Mouse (Mus musculus) kidney, adult 10 weeks (tissue): ENCODE data around the gene Acot7. TPM values are rescaled to one million over a fixed set of nuclear protein-coding genes. Genes with fewer than 3 reads are reported as not detected.

ENCODE experiments used
- polyA plus RNA-seq: library from polyadenylated mRNA; stranded (reverse); fragments of 350-450 nt; fragmentation: Illumina TruSeq; extraction: RNeasy Lipid Tissue Mini Kit (QIAGEN cat#74804); gene quantifications from one replicate; pipeline ENCODE4 v1.2.3, GENCODE M21; 2014; ENCODE audit warnings: low read depth, low replicate concordance

Gene Acot7
- polyA plus RNA-seq: 2.3 TPM

DNA sequence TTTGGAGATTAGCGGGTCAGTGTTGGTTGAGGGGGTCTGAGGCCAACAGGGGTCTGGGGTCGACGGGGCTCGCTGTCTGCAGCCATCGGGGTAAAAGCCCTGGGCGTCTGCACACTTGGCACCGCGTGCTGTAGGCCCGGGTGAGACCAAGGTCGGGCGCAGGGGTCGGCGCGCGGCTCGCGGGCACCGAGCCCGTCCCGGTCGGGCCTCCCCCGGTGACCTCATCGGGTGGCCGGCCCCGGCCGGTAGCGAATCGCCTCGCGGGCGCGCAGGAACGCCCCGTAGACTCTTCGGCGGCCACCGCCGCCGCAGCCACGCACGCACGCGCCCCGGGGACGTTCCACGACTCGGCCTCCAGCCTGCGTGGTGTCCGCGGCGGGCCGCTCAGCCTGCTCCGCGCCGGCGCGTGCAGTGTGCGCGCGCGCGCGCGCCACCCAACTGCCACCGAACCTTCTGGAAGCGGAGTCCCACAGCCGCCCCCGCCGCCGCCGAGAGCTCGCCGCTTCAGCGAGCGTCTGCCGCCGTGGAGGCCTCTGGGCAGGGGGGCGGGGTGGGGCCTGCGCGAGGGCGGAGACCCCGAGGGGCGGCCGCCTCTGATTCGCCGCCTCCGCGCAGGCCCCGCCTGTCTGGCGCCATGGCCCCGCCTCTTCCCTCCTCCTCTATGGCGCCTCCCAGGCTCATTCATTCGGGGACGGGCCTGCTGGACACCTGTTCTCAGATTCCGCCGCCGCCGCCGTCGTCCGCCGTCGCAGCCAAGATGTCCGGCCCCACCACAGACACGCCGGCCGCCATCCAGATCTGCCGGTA lies at the start of gene Acot7:
TSS of gene Acot7 (plus strand) at position 598 of the 807 bp plus-strand sequence.

DNA sequence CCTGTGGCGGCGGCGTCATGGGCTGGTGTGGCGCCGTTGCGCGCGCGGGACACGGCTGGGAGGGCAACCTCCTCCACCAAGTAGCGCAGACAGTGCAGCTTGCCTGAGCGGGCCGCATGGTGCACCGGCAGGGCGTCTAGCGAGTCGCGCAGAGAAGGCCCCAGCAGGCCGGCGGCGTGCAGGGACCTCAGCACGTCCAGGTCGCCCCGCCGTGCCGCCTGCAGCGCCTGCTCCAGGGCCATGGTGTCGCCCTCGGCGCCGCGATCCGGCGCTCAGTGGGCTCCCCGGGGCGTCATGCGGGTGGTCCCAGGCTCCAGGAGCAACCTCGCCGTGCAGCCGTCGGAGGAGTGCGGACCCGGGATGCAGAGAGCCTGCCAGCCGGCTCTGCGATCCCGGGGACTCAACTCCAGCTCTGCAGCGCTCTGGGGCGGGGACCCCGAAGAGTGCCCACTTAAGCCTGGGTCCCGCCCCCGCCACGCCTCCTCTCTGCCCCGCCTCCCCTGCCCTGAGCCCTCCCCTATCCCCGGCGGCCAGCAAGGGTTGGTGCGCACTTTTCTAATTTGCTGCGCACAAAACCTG lies 25.9 kb upstream of the Acot7 start, which contains the start of gene Espn:
TSS of gene Espn (minus strand) at position 406 of the 579 bp plus-strand sequence.

GRCm38 (mm10) chr4:152158585-152159284 lies 19.2 kb upstream of the Acot7 start, which contains the start of gene Hes2:
Hes2 (plus strand) TSS chr4:152158867.

DNA sequence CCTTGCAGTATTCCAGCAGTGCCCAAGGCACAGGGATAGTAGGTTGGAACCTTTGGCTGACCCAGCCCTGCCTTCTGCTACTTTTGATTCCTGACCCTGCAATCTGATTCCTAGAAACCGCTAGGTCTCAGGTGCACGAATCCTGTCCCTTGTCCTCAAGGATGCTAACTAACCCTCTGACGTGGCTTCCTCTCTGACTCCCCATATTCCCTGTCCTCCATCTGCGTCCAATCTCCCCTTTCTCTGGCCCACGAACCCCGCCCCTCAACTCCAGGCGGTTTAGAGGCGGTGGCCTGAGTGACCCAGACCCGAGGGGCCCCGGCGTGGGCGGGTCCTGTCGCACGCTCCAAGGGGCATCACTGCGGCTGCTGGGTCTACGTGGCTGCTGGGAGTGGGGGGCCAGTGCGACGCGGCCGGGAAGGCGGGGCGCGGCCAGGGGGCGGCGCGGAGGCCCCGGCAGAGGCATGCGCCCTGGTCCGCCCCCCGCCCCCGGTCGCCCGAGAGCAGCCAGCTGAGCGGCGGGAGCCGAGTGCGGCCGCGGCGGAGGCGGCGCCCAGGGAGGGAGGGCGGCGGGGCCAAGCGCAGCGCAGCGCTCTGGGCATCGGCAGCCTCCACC lies 95.8 kb downstream of the Acot7 start, which contains the start of gene Gpr153:
TSS of gene Gpr153 (plus strand) at position 612 of the 616 bp plus-strand sequence.

DNA sequence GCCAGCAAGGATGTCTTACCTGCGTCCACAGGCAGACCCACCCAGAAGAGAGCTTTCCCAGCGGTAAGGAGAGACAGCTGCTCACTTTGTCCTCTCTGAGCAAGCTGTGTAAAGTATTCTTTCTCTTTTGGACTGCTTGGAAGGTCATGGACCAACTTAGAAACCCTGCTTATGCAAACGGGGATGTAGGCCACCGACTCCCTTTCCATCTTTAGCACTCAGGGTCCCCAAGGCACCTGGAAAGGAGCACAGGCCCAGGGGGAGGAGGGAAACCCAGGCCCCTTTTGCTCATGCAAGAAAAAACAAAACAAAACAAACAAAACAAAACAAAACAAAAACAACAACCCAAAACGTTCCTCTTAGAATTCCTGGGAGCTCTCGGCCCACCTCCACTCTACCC lies 113.6 kb downstream of the Acot7 start, which contains the start of gene Hes3:
TSS of gene Hes3 (minus strand) at position 101 of the 400 bp plus-strand sequence.

DNA sequence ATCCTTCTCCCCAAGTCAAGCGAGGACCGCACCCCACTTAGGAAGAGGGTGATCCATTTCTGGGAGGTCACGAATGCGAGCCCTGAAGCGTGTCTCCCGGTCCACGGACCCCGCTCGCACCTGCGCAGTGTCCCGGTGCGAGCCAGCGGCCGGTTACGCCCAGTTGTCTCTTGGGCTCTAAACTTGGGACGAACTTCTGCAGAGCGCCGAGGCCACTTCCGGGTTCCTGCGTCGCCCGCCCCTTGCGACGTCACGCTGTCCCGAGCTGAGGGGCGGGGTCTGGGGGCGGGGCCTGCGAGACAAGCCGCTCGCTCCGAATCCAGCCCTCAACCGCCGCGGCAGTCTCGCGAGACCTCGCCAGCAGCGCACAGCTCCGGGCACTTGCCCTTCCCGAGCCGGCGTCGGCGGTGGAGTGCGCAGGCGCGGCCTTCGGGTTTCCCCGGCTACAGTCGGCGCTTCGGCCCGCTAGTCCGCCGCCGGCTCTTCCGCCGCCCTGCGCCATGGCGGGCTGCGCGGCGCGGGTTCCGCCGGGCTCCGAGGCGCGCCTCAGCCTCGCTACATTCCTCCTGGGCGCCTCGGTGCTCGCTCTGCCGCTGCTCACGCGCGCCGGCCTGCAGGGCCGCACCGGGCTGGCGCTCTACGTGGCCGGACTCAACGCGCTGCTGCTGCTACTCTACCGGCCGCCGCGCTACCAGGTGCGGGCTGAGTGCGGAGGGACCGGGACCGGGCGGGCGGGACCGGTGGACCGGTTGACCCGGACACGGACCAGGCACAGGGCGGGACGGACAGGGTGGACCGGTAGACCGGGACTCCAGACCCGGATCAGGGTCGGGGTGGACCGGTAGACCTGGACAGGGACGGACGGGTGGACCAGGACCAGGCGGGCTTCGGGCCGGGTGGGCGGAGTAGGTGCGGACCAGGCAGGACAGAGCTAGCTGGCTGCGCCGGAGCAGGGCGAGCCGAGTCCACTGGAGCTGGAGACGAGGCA lies 119.2 kb downstream of the Acot7 start, which contains the start of gene Icmt:
TSS of gene Icmt (plus strand) at position 354 of the 988 bp plus-strand sequence.

GRCm38 (mm10) chr4:152318517-152319234 lies 140.7 kb downstream of the Acot7 start, which contains the start of gene Rnf207:
Rnf207 (minus strand) TSS chr4:152318993.

Other genes with a start within 250 kb of the Acot7 start
- 28.9 TPM for gene Dnajc11, start 244.4 kb upstream of the Acot7 start, polyA plus RNA-seq
- not detected for gene Thap3, start 189.1 kb upstream of the Acot7 start, polyA plus RNA-seq
- 4.0 TPM for gene Phf13, start 181.9 kb upstream of the Acot7 start, polyA plus RNA-seq
- 3.0 TPM for gene Klhl21, start 169.3 kb upstream of the Acot7 start, polyA plus RNA-seq
- 1.4 TPM for gene Zbtb48, start 150.5 kb upstream of the Acot7 start, polyA plus RNA-seq
- gene Tas1r1, start 139.6 kb upstream of the Acot7 start, polyA plus RNA-seq: not detected
- gene Nol9, start 138.8 kb upstream of the Acot7 start, polyA plus RNA-seq: 10.8 TPM
- gene Plekhg5, start 105.6 kb upstream of the Acot7 start, polyA plus RNA-seq: 0.20 TPM
- gene Tnfrsf25, start 62.2 kb upstream of the Acot7 start, polyA plus RNA-seq: not detected
- gene Espn, start 25.8 kb upstream of the Acot7 start, polyA plus RNA-seq: 1.5 TPM
- gene Hes2, start 19.3 kb upstream of the Acot7 start, polyA plus RNA-seq: 0.24 TPM
- gene Gpr153, start 96.1 kb downstream of the Acot7 start, polyA plus RNA-seq: 0.73 TPM
- gene Hes3, start 113.5 kb downstream of the Acot7 start, polyA plus RNA-seq: not detected
- gene Icmt, start 119.1 kb downstream of the Acot7 start, polyA plus RNA-seq: 10.5 TPM
- not detected for gene Rnf207, start 140.9 kb downstream of the Acot7 start, polyA plus RNA-seq
- 253 TPM for gene Rpl22, start 147.6 kb downstream of the Acot7 start, polyA plus RNA-seq
- gene Chd5, start 160.5 kb downstream of the Acot7 start, polyA plus RNA-seq: not detected